Mouse (Mus musculus): ENCODE data around the gene Pycr1.

GRCm38 (mm10) chr11:120662759-120663158, 19.2 kb upstream of the Pycr1 start:
- TF ChIP-seq CTCF (IDR thresholded peaks at IDR 0.05; ENCODE audit: borderline replicate concordance, insufficient read depth, low read depth, low read length), result no peak
- no peak for TF ChIP-seq POLR2A (IDR thresholded peaks at IDR 0.05; ENCODE audit: borderline replicate concordance, insufficient read depth, low read length)

All from cerebellum, adult 2 months (tissue).